Mouse (Mus musculus): ENCODE results near the gene Cep57. TPM values are rescaled to one million over a fixed set of nuclear protein-coding genes. Genes with fewer than 3 reads are reported as not detected.

The Cep57 gene
- 34.7 and 35.6 TPM in 2 replicates for polyA plus RNA-seq (2015; fragmentation: Nextera tagmentation; extraction: Ambion mirVana)

DNA sequence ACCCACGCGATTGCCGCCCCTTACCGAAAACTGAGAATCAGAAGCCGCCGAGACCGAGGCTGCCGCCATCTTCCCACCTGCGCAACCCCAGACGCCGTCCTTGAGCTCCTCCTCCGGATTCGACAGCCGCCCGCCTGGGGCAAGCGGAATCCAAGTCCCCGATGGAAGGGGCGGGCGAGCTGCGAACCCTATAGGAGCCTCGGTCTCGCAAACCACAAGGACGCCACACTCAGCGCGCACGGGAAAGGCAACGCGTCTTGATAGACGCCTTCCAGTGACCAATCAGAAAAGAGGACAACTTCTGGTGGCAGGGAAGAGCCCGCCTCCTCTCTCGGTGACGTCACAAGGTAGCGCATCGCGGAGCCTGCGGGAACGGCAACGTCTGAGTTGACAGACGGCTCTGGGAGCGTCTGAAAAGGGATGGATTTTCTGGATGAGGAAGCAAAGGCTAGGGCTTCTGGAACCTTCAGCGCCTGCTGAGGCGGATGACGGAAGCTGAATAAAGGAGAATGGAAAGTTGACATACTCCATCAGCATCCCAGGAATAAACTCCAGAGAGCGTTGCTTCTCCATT lies at the start of gene Cep57:
Cep57 (minus strand) TSS at position 276 of the 574 bp plus-strand sequence.
- Histone ChIP-seq H3K9me3 (no peaks in the 10 kb centered on the region), H3K27ac (replicated peaks) (peak within 1 kb of the TSS; percentile 97), H3K4me1 (replicated peaks) (peaks cover 32% of the 10 kb centered on the region), H3K27me3 (no peaks in the 10 kb centered on the region), H3K4me3 (peak within 1 kb of the TSS; percentile 81), H3K36me3 (peaks cover 15% of the 10 kb centered on the region), H3K4me2 (peak within 1 kb of the TSS; percentile 86), H3K9ac (peak within 1 kb of the TSS; percentile 82)
- WGBS, result under 1% methylated on average over 44 of the region's 44 CpGs
- peak; percentile 95 for ATAC-seq (ENCODE audit: low FRiP score, low read depth)

- Histone ChIP-seq H3K4me3 (no peak overlapping the region), H3K9me3 (no peaks in the 10 kb centered on the region), H3K9ac (no peak overlapping the region), H3K27me3 (no peaks in the 10 kb centered on the region), H3K36me3 (no peaks in the 10 kb centered on the region), H3K4me1 (replicated peaks) (no peaks in the 10 kb centered on the region), H3K27ac (replicated peaks) (no peak overlapping the region), H3K4me2 (no peak overlapping the region)
- 49% methylated on average over 2 of the region's 2 CpGs for WGBS
- ATAC-seq (ENCODE audit: low FRiP score, low read depth), result no peak
Measured at GRCm38 (mm10) chr9:13875340-13875739, 48.4 kb upstream of the Cep57 start.

GRCm38 (mm10) chr9:13874359-13874758 lies 47.5 kb upstream of the Cep57 start:
- Histone ChIP-seq H3K4me1 (replicated peaks) (no peaks in the 10 kb centered on the region), H3K36me3 (no peaks in the 10 kb centered on the region), H3K4me3 (no peak overlapping the region), H3K9ac (no peak overlapping the region), H3K27me3 (no peaks in the 10 kb centered on the region), H3K27ac (replicated peaks) (no peak overlapping the region), H3K4me2 (no peak overlapping the region), H3K9me3 (no peaks in the 10 kb centered on the region)
- no peak for ATAC-seq (ENCODE audit: low FRiP score, low read depth)
- 58% methylated on average over 2 of the region's 2 CpGs for WGBS

DNA sequence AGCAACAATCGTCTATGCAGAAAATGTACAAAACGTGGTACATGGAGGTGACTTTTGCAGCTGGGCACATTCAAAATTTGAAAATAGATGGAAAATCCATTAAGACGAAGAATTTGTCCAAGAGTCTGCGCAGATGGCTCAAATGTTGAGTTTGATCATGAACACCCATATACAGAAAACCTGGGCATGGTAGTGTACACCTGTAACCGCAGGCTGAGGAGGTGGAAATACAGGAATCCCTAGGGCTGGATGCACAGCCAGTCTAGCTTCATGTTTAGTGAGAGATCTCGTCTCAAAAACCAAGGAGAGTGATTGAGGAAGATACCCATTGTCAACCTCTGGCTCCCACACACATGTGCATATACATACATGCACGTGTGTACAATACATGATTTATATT lies 44.7 kb upstream of the Cep57 start:
- no peak overlapping the region for H3K4me3 ChIP-seq
- H3K4me1 ChIP-seq (replicated peaks), result no peaks in the 10 kb centered on the region
- no peaks in the 10 kb centered on the region for H3K27me3 ChIP-seq
- no peak overlapping the region for H3K9ac ChIP-seq
- H3K9me3 ChIP-seq, result no peaks in the 10 kb centered on the region
- WGBS, result 91% methylated on average over 7 of the region's 7 CpGs
- ATAC-seq (ENCODE audit: low FRiP score, low read depth), result no peak
- no peak overlapping the region for H3K27ac ChIP-seq (replicated peaks)
- H3K4me2 ChIP-seq, result no peak overlapping the region
- no peaks in the 10 kb centered on the region for H3K36me3 ChIP-seq

DNA sequence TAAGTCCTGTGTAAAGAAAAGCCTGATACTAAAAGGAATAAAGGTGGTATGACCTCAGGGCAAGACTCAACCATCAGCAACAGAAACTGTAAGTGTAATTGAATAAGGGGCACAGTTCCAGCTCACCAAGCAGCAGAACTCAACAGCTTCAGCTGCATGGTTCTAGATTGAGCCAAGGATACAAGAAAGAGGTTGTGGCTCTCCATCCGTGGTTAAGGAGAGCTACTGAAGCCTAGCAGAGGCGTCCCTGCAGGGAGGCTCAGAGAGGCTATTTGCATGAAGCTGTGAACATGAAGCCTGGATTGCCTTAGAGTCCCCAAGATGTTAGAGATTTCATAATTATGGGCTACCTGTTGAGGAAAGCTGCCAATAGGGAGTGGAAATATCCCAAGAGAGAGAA lies 40.7 kb upstream of the Cep57 start:
- Histone ChIP-seq H3K27me3 (no peaks in the 10 kb centered on the region), H3K4me1 (replicated peaks) (no peaks in the 10 kb centered on the region), H3K4me3 (no peak overlapping the region), H3K9me3 (no peaks in the 10 kb centered on the region), H3K4me2 (no peak overlapping the region), H3K9ac (no peak overlapping the region), H3K36me3 (no peaks in the 10 kb centered on the region), H3K27ac (replicated peaks) (no peak overlapping the region)
- 66% methylated on average over 2 of the region's 2 CpGs for WGBS
- ATAC-seq (ENCODE audit: low FRiP score, low read depth), result no peak

DNA sequence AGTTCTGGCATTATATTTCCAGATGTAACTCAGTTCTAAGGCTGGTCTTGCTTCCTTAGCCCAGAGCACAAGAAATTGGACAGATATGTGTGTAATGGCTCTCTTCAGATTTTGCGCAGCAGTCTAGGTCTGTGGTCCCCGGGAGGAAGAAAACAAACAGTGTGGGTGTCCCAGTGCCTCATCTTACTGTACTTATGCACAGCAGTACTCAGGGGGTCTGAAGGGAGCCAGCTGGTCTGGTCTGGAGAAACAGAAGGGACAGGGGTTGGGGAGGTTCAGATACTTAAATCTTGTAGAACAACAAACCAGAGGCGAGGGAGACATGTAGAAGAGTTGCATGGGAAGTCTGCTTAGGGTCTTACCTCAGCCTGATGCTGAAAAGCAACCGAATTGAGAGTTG lies 29.9 kb upstream of the Cep57 start:
- Histone ChIP-seq H3K9me3 (no peaks in the 10 kb centered on the region), H3K9ac (no peak overlapping the region), H3K36me3 (no peaks in the 10 kb centered on the region), H3K27ac (replicated peaks) (no peak overlapping the region), H3K4me3 (no peak overlapping the region), H3K4me2 (no peak overlapping the region), H3K4me1 (replicated peaks) (no peaks in the 10 kb centered on the region), H3K27me3 (no peaks in the 10 kb centered on the region)
- 78% methylated on average over 4 of the region's 4 CpGs for WGBS
- ATAC-seq (ENCODE audit: low FRiP score, low read depth), result no peak

GRCm38 (mm10) chr9:13856247-13856646 lies 29.3 kb upstream of the Cep57 start:
- H3K36me3 ChIP-seq, result no peaks in the 10 kb centered on the region
- no peak overlapping the region for H3K4me2 ChIP-seq
- no peaks in the 10 kb centered on the region for H3K4me1 ChIP-seq (replicated peaks)
- no peak for ATAC-seq (ENCODE audit: low FRiP score, low read depth)
- no peak overlapping the region for H3K4me3 ChIP-seq
- H3K27ac ChIP-seq (replicated peaks), result no peak overlapping the region
- no peaks in the 10 kb centered on the region for H3K27me3 ChIP-seq
- WGBS, result 78% methylated on average over 1 of the region's 1 CpGs
- no peaks in the 10 kb centered on the region for H3K9me3 ChIP-seq
- no peak overlapping the region for H3K9ac ChIP-seq

- Histone ChIP-seq H3K36me3 (no peaks in the 10 kb centered on the region), H3K9me3 (no peaks in the 10 kb centered on the region), H3K27me3 (no peaks in the 10 kb centered on the region), H3K4me1 (replicated peaks) (no peaks in the 10 kb centered on the region), H3K4me3 (no peak overlapping the region), H3K9ac (no peak overlapping the region), H3K27ac (replicated peaks) (no peak overlapping the region), H3K4me2 (no peak overlapping the region)
- no peak for ATAC-seq (ENCODE audit: low FRiP score, low read depth)
- WGBS, result 73% methylated on average over 3 of the region's 3 CpGs
Measured at GRCm38 (mm10) chr9:13853876-13854275, 27.0 kb upstream of the Cep57 start.

GRCm38 (mm10) chr9:13848481-13849480 lies 21.9 kb upstream of the Cep57 start:
- Histone ChIP-seq H3K9me3 (no peaks in the 10 kb centered on the region), H3K9ac (no peak overlapping the region), H3K27ac (replicated peaks) (no peak overlapping the region), H3K4me2 (no peak overlapping the region), H3K27me3 (no peaks in the 10 kb centered on the region), H3K4me3 (no peak overlapping the region), H3K4me1 (replicated peaks) (no peaks in the 10 kb centered on the region), H3K36me3 (peaks cover 19% of the 10 kb centered on the region)
- WGBS, result 79% methylated on average over 10 of the region's 10 CpGs
- ATAC-seq (ENCODE audit: low FRiP score, low read depth), result peak; percentile 87

GRCm38 (mm10) chr9:13847591-13847990 lies 20.7 kb upstream of the Cep57 start:
- ATAC-seq (ENCODE audit: low FRiP score, low read depth), result no peak
- H3K27ac ChIP-seq (replicated peaks), result no peak overlapping the region
- WGBS, result 93% methylated on average over 3 of the region's 3 CpGs
- H3K9me3 ChIP-seq, result no peaks in the 10 kb centered on the region
- no peak overlapping the region for H3K4me3 ChIP-seq
- H3K4me2 ChIP-seq, result no peak overlapping the region
- H3K36me3 ChIP-seq, result peaks cover 21% of the 10 kb centered on the region
- H3K9ac ChIP-seq, result no peak overlapping the region
- no peaks in the 10 kb centered on the region for H3K27me3 ChIP-seq
- H3K4me1 ChIP-seq (replicated peaks), result no peaks in the 10 kb centered on the region

DNA sequence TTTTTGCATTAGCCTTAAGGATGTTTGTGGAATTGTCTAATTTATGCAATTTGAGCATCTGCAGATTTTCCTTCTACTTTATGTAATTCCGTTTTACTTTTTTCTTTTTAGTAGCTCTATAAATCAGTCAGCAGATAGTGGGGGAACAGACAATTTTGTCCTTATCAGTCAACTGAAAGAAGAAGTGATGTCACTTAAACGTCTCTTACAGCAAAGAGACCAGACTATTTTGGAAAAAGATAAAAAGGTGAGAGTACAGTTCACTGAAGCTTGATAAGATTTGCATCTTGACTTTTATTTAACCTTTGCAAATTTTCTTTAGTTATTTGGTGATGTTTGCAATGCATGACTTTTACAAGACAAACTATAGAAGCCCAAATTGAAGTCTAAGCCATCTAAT lies 9.8 kb upstream of the Cep57 start:
- Histone ChIP-seq H3K27ac (replicated peaks) (no peak overlapping the region), H3K4me2 (no peak overlapping the region), H3K27me3 (no peaks in the 10 kb centered on the region), H3K4me3 (no peak overlapping the region), H3K9ac (no peak overlapping the region), H3K36me3 (peaks cover 76% of the 10 kb centered on the region), H3K4me1 (replicated peaks) (no peaks in the 10 kb centered on the region), H3K9me3 (no peaks in the 10 kb centered on the region)
- 91% methylated on average over 2 of the region's 2 CpGs for WGBS
- no peak for ATAC-seq (ENCODE audit: low FRiP score, low read depth)

DNA sequence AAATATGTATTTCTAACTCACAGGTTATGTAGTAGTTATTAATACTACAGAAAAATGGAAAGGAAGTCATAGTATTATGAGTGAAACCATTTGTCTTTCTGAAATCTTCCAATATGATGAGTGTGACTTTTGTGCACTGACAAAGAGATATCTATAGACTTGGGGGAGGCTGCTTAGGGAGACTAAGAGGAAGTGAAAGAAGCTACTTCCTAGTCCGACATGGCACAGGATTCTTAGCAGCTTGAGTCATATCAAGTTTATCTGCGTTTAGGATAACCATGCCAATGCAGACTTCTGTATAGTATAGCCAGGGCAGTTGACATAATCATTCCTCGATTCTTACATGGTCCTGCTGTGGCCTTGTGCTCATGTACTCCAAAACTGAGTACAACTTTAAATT lies 8.3 kb upstream of the Cep57 start:
- no peaks in the 10 kb centered on the region; the same call in 1 of the 2 replicates for H3K4me1 ChIP-seq (replicated peaks)
- ATAC-seq (ENCODE audit: low FRiP score, low read depth), result no peak
- H3K27me3 ChIP-seq, result no peaks in the 10 kb centered on the region
- peaks cover 74% of the 10 kb centered on the region for H3K36me3 ChIP-seq
- H3K27ac ChIP-seq (replicated peaks), result no peak overlapping the region
- 88% methylated on average over 3 of the region's 3 CpGs for WGBS
- H3K4me3 ChIP-seq, result no peak overlapping the region
- H3K9me3 ChIP-seq, result no peaks in the 10 kb centered on the region
- no peak overlapping the region for H3K9ac ChIP-seq
- no peak overlapping the region for H3K4me2 ChIP-seq

Measured in hindbrain, embryonic 15.5 days (tissue).